In the genomic region with DNA sequence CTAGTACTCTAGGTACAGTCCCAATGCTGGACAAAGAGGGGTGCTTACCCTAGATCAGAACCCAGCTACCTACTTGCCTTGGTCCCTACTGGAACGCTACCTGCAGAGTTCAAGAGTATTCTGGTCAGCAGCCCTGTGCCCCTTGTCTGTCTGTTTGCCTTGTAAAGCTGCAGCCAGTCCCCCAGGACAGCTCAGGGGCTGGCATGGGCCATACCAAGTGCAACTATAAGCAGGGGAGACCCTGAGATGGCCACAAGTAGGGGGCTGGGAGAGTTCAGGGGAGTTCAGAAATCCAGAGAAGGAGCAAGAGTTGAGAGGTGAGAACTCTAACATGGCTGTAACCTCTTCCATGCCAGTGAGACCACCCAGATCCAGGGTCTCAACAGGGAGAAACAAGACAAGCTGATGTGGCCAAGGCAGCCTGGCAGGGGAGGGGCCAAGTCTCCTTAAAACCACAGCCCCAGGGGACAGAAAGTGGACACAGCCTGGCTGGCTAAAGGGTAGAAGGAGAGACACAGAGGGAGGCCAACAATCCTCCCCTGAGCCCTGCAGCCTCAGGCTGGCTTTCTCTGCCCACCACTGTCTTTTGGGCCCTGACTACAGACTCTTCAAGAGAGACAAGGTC, we compare ENCODE assay signal across 9 mouse cellular contexts. TPM values are rescaled to one million over a fixed set of nuclear protein-coding genes. Genes with fewer than 3 reads are reported as not detected.
DNase-seq lines count a peak whose midpoint lies in the region; ATAC-seq and TF ChIP-seq lines count a peak whose summit lies in the region.
"Had no signal": no experiment of that assay in that cellular context is flagged by ENCODE, and none has a peak within 500 bp of the region (broad histone marks: within the 10 kb centered on the region; RNA-seq: fewer than 3 reads in every experiment).

No protein-coding gene starts in this region.

- ATAC-seq in heart, embryonic 15.5 days (replicated peaks; ENCODE audit: insufficient number of reproducible peaks, insufficient read depth, low FRiP score, low read depth), result no peak
- ATAC-seq in hindbrain, embryonic 16.5 days, result no peak
- no peak for ATAC-seq in midbrain, embryonic 13.5 days

- no peaks in the 10 kb centered on the region for H3K27me3 ChIP-seq in heart, embryonic 15.5 days
- H3K27me3 ChIP-seq in hindbrain, embryonic 16.5 days (replicated peaks; ENCODE audit: control insufficient read depth, insufficient read depth, low read length), result no peaks in the 10 kb centered on the region
- no peaks in the 10 kb centered on the region for H3K27me3 ChIP-seq in midbrain, embryonic 13.5 days

- H3K9me3 ChIP-seq in heart, embryonic 15.5 days (replicated peaks), result no peaks in the 10 kb centered on the region
- no peaks in the 10 kb centered on the region for H3K9me3 ChIP-seq in hindbrain, embryonic 16.5 days (ENCODE audit: control insufficient read depth, low read length)
- H3K9me3 ChIP-seq in midbrain, embryonic 13.5 days, result no peaks in the 10 kb centered on the region

- no peak for TF ChIP-seq CTCF in brain, embryonic 14.5 days (IDR thresholded peaks at IDR 0.05; ENCODE audit: borderline replicate concordance, extremely low read depth, insufficient read depth, insufficient read length)

- no peak for TF ChIP-seq POLR2A in brain, embryonic 14.5 days (IDR thresholded peaks at IDR 0.05; ENCODE audit: borderline replicate concordance, extremely low read depth, insufficient read depth, insufficient read length, poor library complexity, severe bottlenecking)

- no peak for DNase-seq in heart, adult 18-20 months
- DNase-seq in brain, embryonic 14.5 days (ENCODE audit: low read depth), result peak; percentile 50
- no peak for DNase-seq in cerebellum, adult 18-20 months
- DNase-seq in thymus, postnatal 14 days, result no peak
- no peak for DNase-seq in gastrocnemius, adult 8-10 months (ENCODE audit: low spot score in 2 of 2)
- DNase-seq: heart, postnatal 14 days had no signal

- H3K27ac ChIP-seq in heart, embryonic 15.5 days, result peak overlapping the region; percentile 49
- peak overlapping the region; percentile 36; the same call in 1 of the 2 replicates for H3K27ac ChIP-seq in hindbrain, embryonic 16.5 days (ENCODE audit: low read depth, low read length)
- peak overlapping the region; percentile 30; the same call in 1 of the 2 replicates for H3K27ac ChIP-seq in midbrain, embryonic 13.5 days

- peak overlapping the region; percentile 17 for H3K4me3 ChIP-seq in heart, embryonic 15.5 days
- peak overlapping the region; percentile 7; the same call in 1 of the 2 replicates for H3K4me3 ChIP-seq in hindbrain, embryonic 16.5 days (ENCODE audit: low read length)
- H3K4me3 ChIP-seq in midbrain, embryonic 13.5 days (replicated peaks), result no peak overlapping the region; the same call in 1 of the 2 replicates

- peaks cover 12% of the 10 kb centered on the region for H3K36me3 ChIP-seq in heart, embryonic 15.5 days
- H3K36me3 ChIP-seq in hindbrain, embryonic 16.5 days (ENCODE audit: control insufficient read depth, insufficient read depth, low read length), result peaks cover 6% of the 10 kb centered on the region
- peaks cover 30% of the 10 kb centered on the region for H3K36me3 ChIP-seq in midbrain, embryonic 13.5 days

- peaks cover 55% of the 10 kb centered on the region for H3K4me1 ChIP-seq in heart, embryonic 15.5 days (replicated peaks)
- peaks cover 31% of the 10 kb centered on the region for H3K4me1 ChIP-seq in hindbrain, embryonic 16.5 days (ENCODE audit: control insufficient read depth, insufficient read depth, low read depth, low read length)
- peaks cover 58% of the 10 kb centered on the region for H3K4me1 ChIP-seq in midbrain, embryonic 13.5 days (replicated peaks)

- H3K4me2 ChIP-seq in heart, embryonic 15.5 days, result peak overlapping the region; percentile 30; the same call in 1 of the 2 replicates
- H3K4me2 ChIP-seq in hindbrain, embryonic 16.5 days (ENCODE audit: low read length), result peak overlapping the region; percentile 5; the same call in 1 of the 2 replicates
- peak overlapping the region; percentile 38 for H3K4me2 ChIP-seq in midbrain, embryonic 13.5 days (replicated peaks)

- H3K9ac ChIP-seq in heart, embryonic 15.5 days, result peak overlapping the region; percentile 32
- H3K9ac ChIP-seq in hindbrain, embryonic 16.5 days (ENCODE audit: low read depth, low read length), result peak overlapping the region; percentile 8; the same call in 1 of the 2 replicates
- H3K9ac ChIP-seq in midbrain, embryonic 13.5 days (replicated peaks), result peak overlapping the region; percentile 44

- 75% methylated on average over 1 of the region's 1 CpGs for WGBS in heart, embryonic 15.5 days
- 71% methylated on average over 1 of the region's 1 CpGs for WGBS in hindbrain, embryonic 16.5 days
- WGBS in midbrain, embryonic 13.5 days, result 67% methylated on average over 1 of the region's 1 CpGs

RNA-seq across cellular contexts. Expression of a gene that starts 4.1 kb away (rescaled TPM):
- polyA plus RNA-seq in heart, embryonic 15.5 days (2015; fragmentation: Nextera tagmentation; extraction: Ambion mirVana), result 22.5 and 31.4 TPM in 2 replicates
- total RNA-seq in heart, adult 18-20 months (2021), result 1 to 10 TPM; 4.6 to 5.8 TPM
- 111 and 118 TPM in 2 replicates for polyA plus RNA-seq in brain, embryonic 14.5 days (2012; rRNA removed)
- polyA plus RNA-seq in hindbrain, embryonic 16.5 days (2015; fragmentation: Nextera tagmentation; extraction: Ambion mirVana), result 63.6 and 68.0 TPM in 2 replicates
- polyA plus RNA-seq in midbrain, embryonic 13.5 days (2015; fragmentation: Nextera tagmentation; extraction: Ambion mirVana), result 53.6 and 54.5 TPM in 2 replicates
- total RNA-seq in gastrocnemius, adult 8-10 months (2022), result 1 to 10 TPM; 3.1 to 4.4 (median 3.6) TPM

RNA-seq across cellular contexts. Expression of a gene that starts 10.2 kb away (rescaled TPM):
- polyA plus RNA-seq in heart, embryonic 15.5 days (2015; fragmentation: Nextera tagmentation; extraction: Ambion mirVana), result 0.74 and 1.1 TPM in 2 replicates
- total RNA-seq in heart, adult 18-20 months (2021), result under 1 TPM in 1 of 2 experiments, not detected in 1; 0.18 TPM
- polyA plus RNA-seq in brain, embryonic 14.5 days (2012; rRNA removed), result 0.05 and 0.18 TPM in 2 replicates
- polyA plus RNA-seq in hindbrain, embryonic 16.5 days (2015; fragmentation: Nextera tagmentation; extraction: Ambion mirVana), result 0.22 and 0.28 TPM in 2 replicates
- 0.43 and 0.48 TPM in 2 replicates for polyA plus RNA-seq in midbrain, embryonic 13.5 days (2015; fragmentation: Nextera tagmentation; extraction: Ambion mirVana)
- 1 to 10 TPM in 1 of 4 experiments, under 1 TPM in 3; 0.62 to 1.1 (median 0.82) TPM for total RNA-seq in gastrocnemius, adult 8-10 months (2022)

RNA-seq across cellular contexts. Expression of a gene that starts 37.7 kb away (rescaled TPM):
- 12.9 and 16.0 TPM in 2 replicates for polyA plus RNA-seq in heart, embryonic 15.5 days (2015; fragmentation: Nextera tagmentation; extraction: Ambion mirVana)
- 10 to 100 TPM; 12.8 to 15.6 TPM for total RNA-seq in heart, adult 18-20 months (2021)
- 13.2 and 15.3 TPM in 2 replicates for polyA plus RNA-seq in brain, embryonic 14.5 days (2012; rRNA removed)
- polyA plus RNA-seq in hindbrain, embryonic 16.5 days (2015; fragmentation: Nextera tagmentation; extraction: Ambion mirVana), result 20.1 and 22.9 TPM in 2 replicates
- polyA plus RNA-seq in midbrain, embryonic 13.5 days (2015; fragmentation: Nextera tagmentation; extraction: Ambion mirVana), result 13.8 and 14.2 TPM in 2 replicates
- total RNA-seq in gastrocnemius, adult 8-10 months (2022), result 10 to 100 TPM; 11.7 to 18.7 (median 14.1) TPM
